Mouse (Mus musculus) MEL (cell line): ENCODE measurements at regions not wholly inside any gene's neighbourhood (a gene's known extent, or its start where the extent isn't known, plus 50 kb on each side); places are given as distances from the start of the nearest gene placed in this dataset.

Experiments
- DNase-seq: peaks from one replicate; pipeline ENCODE4 v3.0.0; 2011; ENCODE audit warnings: low read depth, low spot score
- H3K27ac ChIP-seq: 2 replicates; pipeline ENCODE4 v1.5.1; 2012; ENCODE audit warnings: low read depth, mild to moderate bottlenecking, control low read depth, low read length, moderate library complexity; ENCODE audit not compliant: control insufficient read depth
- H3K27me3 ChIP-seq, 2 experiments: fragments of 150-350 bp in 1 of 2; sonication (generic) in 1 of 2; 2 replicates each; pipeline ENCODE4 v1.6.1; 2012; ENCODE audit warnings: low read length in 2 of 2, mild to moderate bottlenecking in 2 of 2, improper control_type of control experiment in 1 of 2, moderate library complexity in 1 of 2; ENCODE audit not compliant: insufficient read depth in 2 of 2, control insufficient read depth in 1 of 2
- H3K36me3 ChIP-seq, 2 experiments: 2 replicates each; pipeline ENCODE4 v1.6.1; 2012 to 2014; ENCODE audit warnings: low read length in 2 of 2, improper control_type of control experiment in 1 of 2, inconsistent platforms in 1 of 2, mild to moderate bottlenecking in 1 of 2; ENCODE audit not compliant: insufficient read depth in 2 of 2, control insufficient read depth in 1 of 2
- H3K4me1 ChIP-seq, 2 experiments: fragments of 150-350 bp in 1 of 2; sonication (generic) in 1 of 2; 2 replicates each; pipeline ENCODE4 v1.6.1; 2012; ENCODE audit warnings: low read length in 2 of 2, improper control_type of control experiment in 1 of 2, mild to moderate bottlenecking in 1 of 2; ENCODE audit not compliant: insufficient read depth in 2 of 2, control insufficient read depth in 1 of 2
- H3K4me3 ChIP-seq, 2 experiments: fragments of 150-350 bp in 1 of 2; sonication (generic) in 1 of 2; 2 replicates each; pipeline ENCODE4 v1.5.1; 2012; ENCODE audit warnings: low read depth in 2 of 2, low read length in 2 of 2, mild to moderate bottlenecking in 2 of 2, moderate library complexity in 2 of 2, control low read depth in 1 of 2, improper control_type of control experiment in 1 of 2; ENCODE audit not compliant: control insufficient read depth in 1 of 2, insufficient read depth in 1 of 2
- H3K79me2 ChIP-seq: 2 replicates; pipeline ENCODE4 v1.6.1; 2012; ENCODE audit warnings: mild to moderate bottlenecking, low read length, moderate library complexity; ENCODE audit not compliant: control insufficient read depth, poor library complexity, insufficient read depth
- H3K9ac ChIP-seq: 2 replicates; pipeline ENCODE4 v1.6.1; 2012; ENCODE audit warnings: low read depth, mild to moderate bottlenecking, control low read depth, low read length, moderate library complexity; ENCODE audit not compliant: control insufficient read depth, poor library complexity, severe bottlenecking
- H3K9me3 ChIP-seq: fragments of 150-350 bp; sonication (generic); replicated peaks from 2 replicates; pipeline ENCODE4 v1.6.1; 2012; ENCODE audit warnings: mild to moderate bottlenecking, low read length, improper control_type of control experiment, moderate library complexity; ENCODE audit not compliant: insufficient read depth
- CHD1 ChIP-seq: IDR thresholded peaks from 2 replicates; pipeline ENCODE4 v1.6.1; 2012; ENCODE audit warnings: low read depth, mild to moderate bottlenecking, inconsistent platforms, low read length, improper control_type of control experiment
- CHD2 ChIP-seq: IDR thresholded peaks from 2 replicates; pipeline ENCODE4 v1.6.1; 2011; ENCODE audit warnings: low read length, improper control_type of control experiment
- CTCF ChIP-seq, 3 experiments: IDR thresholded peaks in 2 of 3; conservative IDR thresholded peaks in 1 of 3; 2 replicates each; pipeline ENCODE4 v1.5.1; 2011 to 2012; ENCODE audit warnings: low read length in 3 of 3, low read depth in 2 of 3, mild to moderate bottlenecking in 2 of 3, improper control_type of control experiment in 1 of 3, inconsistent platforms in 1 of 3, mixed read lengths in 1 of 3, moderate library complexity in 1 of 3; ENCODE audit not compliant: control insufficient read depth in 1 of 3, insufficient read depth in 1 of 3, poor library complexity in 1 of 3, severe bottlenecking in 1 of 3
- EP300 ChIP-seq, 2 experiments: IDR thresholded peaks; 2 replicates each; pipeline ENCODE4 v1.6.1; 2011; ENCODE audit warnings: improper control_type of control experiment in 2 of 2, low read length in 2 of 2, low read depth in 1 of 2, mild to moderate bottlenecking in 1 of 2
- ETS1 ChIP-seq: IDR thresholded peaks from 2 replicates; pipeline ENCODE4 v1.6.1; 2012; ENCODE audit warnings: low read depth, mild to moderate bottlenecking, inconsistent platforms, low read length, improper control_type of control experiment, moderate library complexity
- GABPA ChIP-seq: IDR thresholded peaks from 2 replicates; pipeline ENCODE4 v1.6.1; 2012; ENCODE audit warnings: low read depth, mild to moderate bottlenecking, inconsistent platforms, low read length, improper control_type of control experiment, moderate library complexity
- GATA1 ChIP-seq: IDR thresholded peaks from 2 replicates; pipeline ENCODE4 v1.6.1; 2011; ENCODE audit warnings: low read depth, low read length, improper control_type of control experiment
- HCFC1 ChIP-seq: IDR thresholded peaks from 2 replicates; pipeline ENCODE4 v1.6.1; 2012; ENCODE audit warnings: low read depth, mild to moderate bottlenecking, inconsistent platforms, low read length, improper control_type of control experiment, moderate library complexity
- KAT2A ChIP-seq: conservative IDR thresholded peaks from 2 replicates; pipeline ENCODE4 v1.6.1; 2012; ENCODE audit warnings: low read depth, low read length, improper control_type of control experiment, inconsistent platforms
- MAFK ChIP-seq: IDR thresholded peaks from 2 replicates; pipeline ENCODE4 v1.6.1; 2011; ENCODE audit warnings: low read depth, mild to moderate bottlenecking, low read length, improper control_type of control experiment, borderline replicate concordance
- MAZ ChIP-seq: IDR thresholded peaks from 2 replicates; pipeline ENCODE4 v1.6.1; 2012; ENCODE audit warnings: low read depth, mild to moderate bottlenecking, inconsistent platforms, low read length, improper control_type of control experiment
- MEF2A ChIP-seq: IDR thresholded peaks from 2 replicates; pipeline ENCODE4 v1.6.1; 2014; ENCODE audit warnings: low read depth, mild to moderate bottlenecking, inconsistent platforms, low read length, improper control_type of control experiment; ENCODE audit not compliant: poor library complexity, insufficient replicate concordance, severe bottlenecking; ENCODE audit errors: extremely low read depth
- MXI1 ChIP-seq: IDR thresholded peaks from 2 replicates; pipeline ENCODE4 v1.6.1; 2011; ENCODE audit warnings: mild to moderate bottlenecking, low read depth, low read length, improper control_type of control experiment
- MYC ChIP-seq: IDR thresholded peaks from 2 replicates; pipeline ENCODE4 v1.6.1; 2011; ENCODE audit warnings: low read depth, mild to moderate bottlenecking, low read length, improper control_type of control experiment, moderate library complexity
- NRF1 ChIP-seq: IDR thresholded peaks from 2 replicates; pipeline ENCODE4 v1.6.1; 2014; ENCODE audit warnings: low read depth, mild to moderate bottlenecking, inconsistent platforms, low read length, improper control_type of control experiment, moderate library complexity; ENCODE audit not compliant: poor library complexity, insufficient read depth, severe bottlenecking
- POLR2A ChIP-seq, 2 experiments: IDR thresholded peaks; 2 replicates each; pipeline ENCODE4 v1.6.1; 2011 to 2012; ENCODE audit warnings: low read length in 2 of 2, mild to moderate bottlenecking in 2 of 2, control low read depth in 1 of 2, improper control_type of control experiment in 1 of 2, low read depth in 1 of 2, moderate library complexity in 1 of 2; ENCODE audit not compliant: control insufficient read depth in 1 of 2, insufficient read depth in 1 of 2, poor library complexity in 1 of 2
- POLR2AphosphoS5 ChIP-seq: IDR thresholded peaks from 2 replicates; pipeline ENCODE4 v1.6.1; 2012; ENCODE audit warnings: low read depth, borderline replicate concordance, mild to moderate bottlenecking, inconsistent platforms, low read length, moderate library complexity, mixed read lengths
- RAD21 ChIP-seq: IDR thresholded peaks from 2 replicates; pipeline ENCODE4 v1.6.1; 2011; ENCODE audit warnings: mild to moderate bottlenecking, low read depth, low read length, improper control_type of control experiment
- SIN3A ChIP-seq: IDR thresholded peaks from 2 replicates; pipeline ENCODE4 v1.6.1; 2012; ENCODE audit warnings: low read length, improper control_type of control experiment, inconsistent platforms
- SMC3 ChIP-seq: IDR thresholded peaks from 2 replicates; pipeline ENCODE4 v1.6.1; 2011; ENCODE audit warnings: low read depth, low read length, improper control_type of control experiment
- TBP ChIP-seq: IDR thresholded peaks from 2 replicates; pipeline ENCODE4 v1.8.0; 2011; ENCODE audit warnings: low read depth, low read length, improper control_type of control experiment
- USF2 ChIP-seq, 2 experiments: IDR thresholded peaks; 2 replicates each; pipeline ENCODE4 v1.6.1; 2011 to 2012; ENCODE audit warnings: improper control_type of control experiment in 2 of 2, low read length in 2 of 2, borderline replicate concordance in 1 of 2, inconsistent platforms in 1 of 2, low read depth in 1 of 2, mild to moderate bottlenecking in 1 of 2; ENCODE audit not compliant: insufficient read depth in 1 of 2
- ZC3H11A ChIP-seq: IDR thresholded peaks from 2 replicates; pipeline ENCODE4 v1.6.1; 2012; ENCODE audit warnings: low read depth, mild to moderate bottlenecking, inconsistent platforms, low read length, improper control_type of control experiment

DNA sequence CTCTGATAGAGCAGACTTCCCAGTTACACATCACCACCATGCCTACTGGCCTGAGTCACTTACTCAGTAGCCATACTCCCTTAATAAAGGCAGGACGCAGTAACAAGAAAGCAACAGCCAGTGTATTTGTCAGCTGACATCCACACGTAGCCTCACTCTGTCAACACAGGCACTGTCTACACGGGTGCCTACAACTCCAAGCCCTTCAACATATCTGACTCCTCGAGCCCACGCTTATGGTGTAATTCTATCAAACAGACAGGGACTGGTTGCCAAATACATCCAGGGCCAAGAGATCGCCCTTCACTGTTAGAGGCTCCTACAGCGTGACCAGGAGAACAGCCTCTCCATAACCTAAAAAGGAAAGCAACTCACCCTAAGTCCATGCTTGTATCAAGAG, 188.1 kb upstream of the Spred2 start:
- no peaks in the 10 kb centered on the region for H3K9me3 ChIP-seq
- no peak overlapping the region for H3K4me3 ChIP-seq
- H3K36me3 ChIP-seq: no peaks in the 10 kb centered on the region
- no peaks in the 10 kb centered on the region for H3K79me2 ChIP-seq
- TF ChIP-seq USF2 (IDR thresholded peaks at IDR 0.05; ENCODE audit: borderline replicate concordance in 1 of 2, insufficient read depth in 1 of 2, low read depth in 1 of 2, low read length in 2 of 2) (no peak), TBP (no peak), CHD1 (no peak), POLR2AphosphoS5 (no peak), EP300 (IDR thresholded peaks at IDR 0.05; ENCODE audit: low read depth in 1 of 2, low read length in 2 of 2) (no peak), MEF2A (no peak), CHD2 (no peak), NRF1 (no peak), ETS1 (no peak), MXI1 (no peak), MAFK (no peak)
- H3K9ac ChIP-seq: no peak overlapping the region
- peaks cover 18 to 24% of the 10 kb centered on the region in 2 experiments for H3K27me3 ChIP-seq
- no peaks in the 10 kb centered on the region for H3K4me1 ChIP-seq
- no peak overlapping the region for H3K27ac ChIP-seq
- no peak for DNase-seq

DNA sequence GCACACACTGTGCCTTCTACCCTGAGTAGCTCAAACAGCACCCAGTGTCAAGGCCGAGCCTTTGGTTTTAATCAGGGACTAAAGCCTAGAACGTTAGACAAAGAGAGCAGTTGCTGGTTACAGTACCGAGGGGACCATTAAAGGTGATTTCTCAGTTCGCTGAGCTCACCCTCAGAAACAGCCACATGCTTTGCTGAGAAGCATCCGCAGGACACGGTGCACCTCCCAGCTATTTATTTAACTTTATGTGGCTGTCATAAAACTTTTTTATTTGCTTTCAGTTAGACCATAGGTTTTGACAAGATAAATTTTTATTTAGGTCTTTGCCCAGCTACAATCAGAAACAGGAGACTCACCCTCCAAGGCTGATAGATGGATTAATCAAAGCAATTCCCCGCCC, 187.2 kb upstream of the Spred2 start:
- H3K27me3 ChIP-seq: peaks cover 15 to 22% of the 10 kb centered on the region in 2 experiments
- no peak overlapping the region for H3K27ac ChIP-seq
- H3K4me3 ChIP-seq: no peak overlapping the region
- H3K4me1 ChIP-seq: no peaks in the 10 kb centered on the region
- H3K9me3 ChIP-seq: no peaks in the 10 kb centered on the region
- no peaks in the 10 kb centered on the region for H3K36me3 ChIP-seq
- H3K79me2 ChIP-seq: no peaks in the 10 kb centered on the region
- TF ChIP-seq NRF1 (no peak), GABPA (no peak), POLR2A (IDR thresholded peaks at IDR 0.05; ENCODE audit: control insufficient read depth in 1 of 2, insufficient read depth in 1 of 2, low read depth in 1 of 2, low read length in 2 of 2, poor library complexity in 1 of 2) (no peak), KAT2A (no peak), SMC3 (no peak), TBP (no peak), SIN3A (no peak), GATA1 (no peak), CTCF (IDR thresholded peaks at IDR 0.05 in 2 of 3, conservative IDR thresholded peaks at IDR 0.05 in 1 of 3; ENCODE audit: control insufficient read depth in 1 of 3, insufficient read depth in 1 of 3, low read depth in 2 of 3, low read length in 3 of 3, poor library complexity in 1 of 3, severe bottlenecking in 1 of 3) (no peak), RAD21 (no peak), MAFK (no peak), MXI1 (no peak), ETS1 (no peak), MAZ (no peak), ZC3H11A (no peak), HCFC1 (no peak), MYC (no peak)
- H3K9ac ChIP-seq: no peak overlapping the region
- no peak for DNase-seq
